Mouse (Mus musculus) limb, embryonic 10.5 days (tissue): ENCODE measurements at regions not wholly inside any gene's neighbourhood (a gene's known extent, or its start where the extent isn't known, plus 50 kb on each side); places are given as distances from the start of the nearest gene placed in this dataset.

Experiments
- DNase-seq: peaks from one replicate; pipeline ENCODE4 v3.0.0-alpha.2; 2017; ENCODE audit warnings: low spot score
- H3K27ac ChIP-seq: fragments of 300-500 bp; sonication (generic); 2 replicates; pipeline ENCODE4 v1.5.1; 2016; ENCODE audit warnings: mild to moderate bottlenecking
- H3K27me3 ChIP-seq: fragments of 300-500 bp; sonication (generic); 2 replicates; pipeline ENCODE4 v1.6.1; 2016; ENCODE audit warnings: low read depth, mild to moderate bottlenecking; ENCODE audit not compliant: poor library complexity, severe bottlenecking
- H3K36me3 ChIP-seq: fragments of 300-500 bp; sonication (generic); 2 replicates; pipeline ENCODE4 v1.6.1; 2016; ENCODE audit warnings: mild to moderate bottlenecking, moderate library complexity
- H3K4me1 ChIP-seq: fragments of 300-500 bp; sonication (generic); 2 replicates; pipeline ENCODE4 v1.6.1; 2016
- H3K4me3 ChIP-seq: fragments of 300-500 bp; sonication (generic); 2 replicates; pipeline ENCODE4 v1.5.1; 2016; ENCODE audit warnings: mild to moderate bottlenecking, moderate library complexity
- H3K9me3 ChIP-seq: fragments of 300-500 bp; sonication (generic); replicated peaks from 2 replicates; pipeline ENCODE4 v1.6.1; 2016; ENCODE audit warnings: mild to moderate bottlenecking
- WGBS: fragments of 180-500 bp; shearing (Covaris S2); methylation state at CpG from one replicate; pipeline ENCODE4 v1.1.7; 2016; 5-methylcytosine and 5-hydroxymethylcytosine counted together

DNA sequence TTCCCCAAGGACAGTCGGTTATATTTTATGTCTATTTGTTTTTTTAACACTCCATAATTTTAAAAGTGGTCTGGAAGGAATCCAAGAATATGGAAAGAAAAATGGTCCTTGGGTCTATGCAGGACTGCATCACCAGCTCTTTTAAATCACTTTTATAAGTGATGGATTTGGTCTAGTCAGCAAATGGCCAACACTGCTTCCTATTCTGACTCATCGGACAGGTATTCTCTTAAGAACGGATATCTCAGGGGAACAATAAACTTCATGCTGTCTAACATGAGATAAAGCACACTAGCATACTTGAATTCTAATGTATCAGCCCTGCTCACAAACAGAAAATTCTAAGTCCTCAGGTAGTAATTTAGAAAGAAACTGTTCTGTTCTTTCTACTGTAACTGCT lies 259.8 kb downstream of the Usp25 start:
- no peak overlapping the region for H3K4me3 ChIP-seq
- WGBS: 85% methylated on average over 3 of the region's 3 CpGs
- no peaks in the 10 kb centered on the region for H3K36me3 ChIP-seq
- DNase-seq: no peak
- H3K27me3 ChIP-seq: no peaks in the 10 kb centered on the region
- no peak overlapping the region for H3K27ac ChIP-seq
- no peaks in the 10 kb centered on the region for H3K9me3 ChIP-seq
- H3K4me1 ChIP-seq: peaks cover 10% of the 10 kb centered on the region

DNA sequence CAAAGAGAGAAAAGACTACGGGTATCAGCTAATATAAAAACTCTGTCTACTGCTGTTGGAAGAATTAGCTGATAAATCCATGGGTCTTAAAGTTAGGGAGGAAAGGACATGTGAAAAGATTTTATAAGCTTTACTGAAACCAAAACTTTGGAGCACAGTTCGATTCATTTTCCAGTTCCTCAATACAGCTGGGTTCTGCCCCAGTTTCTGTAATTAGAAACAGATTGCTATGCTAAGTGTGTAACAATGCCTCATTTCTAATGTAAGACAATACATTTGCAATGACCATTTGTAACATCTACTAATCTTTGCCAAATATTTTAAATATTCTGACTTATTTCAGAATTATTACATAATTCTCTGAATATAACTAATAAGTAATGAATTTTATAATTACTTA lies 255.4 kb downstream of the Usp25 start:
- Histone ChIP-seq H3K4me3 (no peak overlapping the region), H3K27me3 (no peaks in the 10 kb centered on the region), H3K4me1 (peaks cover 6% of the 10 kb centered on the region), H3K27ac (no peak overlapping the region), H3K9me3 (no peaks in the 10 kb centered on the region), H3K36me3 (no peaks in the 10 kb centered on the region)
- 63% methylated on average over 2 of the region's 2 CpGs for WGBS
- DNase-seq: no peak

- Histone ChIP-seq H3K27ac (no peak overlapping the region), H3K27me3 (no peaks in the 10 kb centered on the region), H3K4me3 (no peak overlapping the region), H3K4me1 (peaks cover 5% of the 10 kb centered on the region), H3K9me3 (no peaks in the 10 kb centered on the region), H3K36me3 (no peaks in the 10 kb centered on the region)
- DNase-seq: no peak
These were observed 254.2 kb downstream of the Usp25 start for GRCm38 (mm10) chr16:77267679-77268078.

GRCm38 (mm10) chr16:77252349-77252748 lies 238.8 kb downstream of the Usp25 start:
- Histone ChIP-seq H3K9me3 (no peaks in the 10 kb centered on the region), H3K36me3 (no peaks in the 10 kb centered on the region), H3K4me1 (no peaks in the 10 kb centered on the region), H3K27ac (no peak overlapping the region), H3K4me3 (no peak overlapping the region), H3K27me3 (no peaks in the 10 kb centered on the region)
- no peak for DNase-seq
- 73% methylated on average over 3 of the region's 3 CpGs for WGBS

GRCm38 (mm10) chr16:77251422-77251821 lies 237.9 kb downstream of the Usp25 start:
- no peak for DNase-seq
- 69% methylated on average over 3 of the region's 3 CpGs for WGBS
- no peaks in the 10 kb centered on the region for H3K27me3 ChIP-seq
- H3K27ac ChIP-seq: no peak overlapping the region
- no peak overlapping the region for H3K4me3 ChIP-seq
- no peaks in the 10 kb centered on the region for H3K36me3 ChIP-seq
- H3K9me3 ChIP-seq: no peaks in the 10 kb centered on the region
- H3K4me1 ChIP-seq: no peaks in the 10 kb centered on the region

GRCm38 (mm10) chr16:77240876-77241275 lies 227.4 kb downstream of the Usp25 start:
- no peak overlapping the region for H3K4me3 ChIP-seq
- H3K27me3 ChIP-seq: no peaks in the 10 kb centered on the region
- H3K9me3 ChIP-seq: no peaks in the 10 kb centered on the region
- peaks cover 30% of the 10 kb centered on the region for H3K4me1 ChIP-seq
- no peak for DNase-seq
- WGBS: 81% methylated on average over 6 of the region's 6 CpGs
- H3K36me3 ChIP-seq: no peaks in the 10 kb centered on the region
- H3K27ac ChIP-seq: no peak overlapping the region

DNA sequence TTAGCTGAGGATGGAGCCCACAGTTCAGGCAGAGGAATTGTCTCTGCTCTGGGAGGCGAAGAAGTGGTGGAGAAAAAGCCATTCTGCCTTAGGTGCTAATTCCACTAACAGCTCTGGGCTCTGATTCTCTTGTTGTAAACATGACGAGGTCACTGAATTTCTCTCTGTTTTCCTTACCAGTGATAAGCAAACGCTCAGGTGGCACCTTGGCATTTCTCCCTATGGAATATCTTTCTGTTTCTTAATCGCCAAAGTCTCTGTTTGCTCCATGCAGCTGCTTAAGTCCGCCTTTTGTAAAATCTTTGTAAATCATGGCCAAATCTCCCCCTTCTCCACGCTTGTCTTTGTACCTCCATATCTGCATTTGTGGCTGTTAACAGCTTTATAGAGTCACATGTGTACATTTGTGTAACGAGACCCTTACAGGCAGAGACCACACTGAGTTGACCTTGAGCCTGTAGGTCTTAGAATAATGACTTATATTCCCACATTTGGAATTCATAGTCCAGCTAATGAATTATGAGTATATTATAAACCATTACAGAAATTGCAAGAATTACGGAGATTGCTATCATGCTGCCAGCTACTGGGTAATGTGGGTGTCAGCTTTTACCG lies 225.8 kb downstream of the Usp25 start:
- DNase-seq: no peak
- Histone ChIP-seq H3K27ac (no peak overlapping the region), H3K4me3 (no peak overlapping the region), H3K4me1 (peaks cover 32% of the 10 kb centered on the region), H3K9me3 (no peaks in the 10 kb centered on the region), H3K27me3 (no peaks in the 10 kb centered on the region), H3K36me3 (no peaks in the 10 kb centered on the region)
- WGBS: 64% methylated on average over 9 of the region's 9 CpGs

DNA sequence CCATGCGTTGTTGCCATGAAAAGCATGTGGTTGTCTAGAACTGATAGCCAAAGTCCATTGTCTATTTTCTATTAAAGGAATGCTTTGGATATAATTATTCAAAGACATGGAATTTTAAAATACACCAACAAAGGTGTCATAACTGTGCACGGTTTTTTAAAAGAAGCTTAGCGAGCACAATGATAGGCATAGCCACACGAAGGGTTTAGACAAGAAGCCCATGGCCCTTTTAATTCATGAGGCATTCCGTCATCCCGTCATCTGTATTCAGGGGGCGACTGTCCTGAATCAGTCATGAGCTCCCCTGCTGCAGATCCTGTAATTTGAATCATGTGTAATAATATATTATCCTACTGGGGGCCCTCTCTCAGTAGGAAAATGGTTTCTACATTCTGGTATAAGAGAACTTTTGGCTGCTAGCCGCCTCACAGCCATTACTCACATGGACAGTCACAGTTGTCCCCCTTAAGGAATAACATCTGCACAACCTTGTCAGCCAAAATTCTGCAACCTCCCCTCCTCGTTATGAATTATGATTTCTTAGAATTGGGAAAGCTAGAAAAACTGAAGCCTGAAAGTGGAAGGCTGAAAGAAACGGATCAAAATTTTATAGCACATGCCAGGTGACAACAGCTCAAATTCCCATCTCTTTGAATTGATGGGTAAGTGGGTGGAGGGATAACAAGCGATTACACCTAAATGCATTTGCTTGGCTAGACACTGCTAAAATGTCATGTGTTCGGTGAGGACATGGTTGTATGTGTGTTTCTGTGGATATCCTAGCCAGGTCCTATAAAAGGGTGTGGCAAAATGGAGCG lies 225.1 kb downstream of the Usp25 start:
- Histone ChIP-seq H3K4me3 (no peak overlapping the region), H3K27me3 (no peaks in the 10 kb centered on the region), H3K4me1 (peaks cover 32% of the 10 kb centered on the region), H3K9me3 (no peaks in the 10 kb centered on the region), H3K36me3 (no peaks in the 10 kb centered on the region), H3K27ac (no peak overlapping the region)
- DNase-seq: no peak
- 70% methylated on average over 13 of the region's 13 CpGs for WGBS

GRCm38 (mm10) chr16:77237631-77238357 lies 224.3 kb downstream of the Usp25 start:
- Histone ChIP-seq H3K36me3 (no peaks in the 10 kb centered on the region), H3K4me1 (peaks cover 32% of the 10 kb centered on the region), H3K27me3 (no peaks in the 10 kb centered on the region), H3K27ac (no peak overlapping the region), H3K4me3 (no peak overlapping the region), H3K9me3 (no peaks in the 10 kb centered on the region)
- DNase-seq: no peak
- WGBS: 80% methylated on average over 7 of the region's 7 CpGs

DNA sequence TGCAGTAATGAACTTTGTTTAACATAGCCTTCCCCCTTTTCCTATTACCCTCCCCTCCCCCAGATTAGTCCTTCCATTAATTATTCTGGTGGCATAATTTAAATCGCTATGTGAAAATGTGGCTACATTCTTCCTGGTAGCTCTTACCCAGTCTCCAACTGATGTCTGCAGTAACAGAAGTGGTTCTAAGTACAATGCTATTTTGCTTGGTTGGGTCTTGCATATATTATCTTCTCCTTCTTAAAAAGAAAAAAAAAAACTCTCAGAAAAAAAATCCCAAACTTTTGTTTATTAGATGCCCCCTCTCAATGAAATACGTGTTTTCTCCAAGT lies 223.7 kb downstream of the Usp25 start:
- Histone ChIP-seq H3K27ac (no peak overlapping the region), H3K4me1 (peaks cover 32% of the 10 kb centered on the region), H3K27me3 (no peaks in the 10 kb centered on the region), H3K9me3 (no peaks in the 10 kb centered on the region), H3K36me3 (no peaks in the 10 kb centered on the region), H3K4me3 (no peak overlapping the region)
- WGBS: 90% methylated on average over 2 of the region's 2 CpGs
- no peak for DNase-seq

DNA sequence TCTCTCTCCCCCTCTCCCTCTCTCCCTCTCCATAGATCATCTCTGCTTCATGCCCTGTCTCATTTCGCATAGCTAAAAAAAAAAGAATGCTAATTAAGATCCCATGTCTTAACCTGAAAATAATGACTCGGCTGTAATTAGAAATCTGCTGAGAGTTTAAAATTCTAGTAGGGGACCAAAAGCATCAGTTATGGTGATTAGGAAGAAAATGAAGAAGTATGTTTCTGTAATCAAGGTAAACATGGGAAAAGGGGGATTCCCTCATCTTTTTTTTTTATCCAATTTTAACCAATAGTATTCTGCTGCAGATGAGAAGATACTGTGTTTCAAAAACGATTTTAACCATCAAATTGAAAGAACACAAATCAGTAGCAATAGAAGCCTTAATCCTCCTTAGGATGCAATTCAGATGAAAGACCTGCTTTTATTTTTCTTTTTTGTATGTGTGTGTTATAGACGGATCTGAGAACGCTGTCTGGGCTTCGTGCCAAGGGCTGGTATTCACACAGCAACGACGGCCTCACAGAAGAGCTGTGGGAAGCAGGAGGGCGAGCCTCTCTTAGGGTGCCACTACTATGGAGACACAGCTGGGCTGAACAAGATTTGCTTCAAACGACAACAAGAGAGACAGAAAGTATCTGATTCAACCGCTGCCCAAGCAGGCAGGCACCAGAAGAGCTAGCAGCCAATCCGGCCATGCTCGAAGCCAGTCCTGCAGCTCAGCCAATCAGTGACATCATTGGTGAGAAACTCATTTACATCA lies 223.2 kb downstream of the Usp25 start:
- H3K9me3 ChIP-seq: no peaks in the 10 kb centered on the region
- no peak overlapping the region for H3K4me3 ChIP-seq
- H3K27ac ChIP-seq: no peak overlapping the region
- no peaks in the 10 kb centered on the region for H3K27me3 ChIP-seq
- no peak for DNase-seq
- 73% methylated on average over 13 of the region's 13 CpGs for WGBS
- H3K4me1 ChIP-seq: peaks cover 32% of the 10 kb centered on the region
- H3K36me3 ChIP-seq: no peaks in the 10 kb centered on the region

DNA sequence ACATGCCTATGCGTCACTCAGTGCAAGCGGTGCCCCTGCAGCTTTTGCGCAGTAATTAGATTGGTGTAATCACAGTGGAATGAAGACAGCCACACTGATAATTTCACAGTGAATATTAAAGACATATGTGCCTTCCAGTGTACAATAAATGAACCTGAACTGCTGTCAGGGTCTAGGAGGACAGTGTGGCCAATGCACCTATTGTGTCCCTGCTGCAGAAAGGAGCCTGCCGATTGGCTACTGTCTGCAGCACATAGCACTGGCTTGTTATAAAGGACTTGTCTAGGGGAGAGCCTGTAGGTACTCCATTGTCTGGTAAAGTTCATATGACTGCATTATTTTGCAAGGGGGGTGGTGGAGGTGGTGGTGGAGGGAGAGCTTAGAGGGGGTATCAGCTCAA lies 222.5 kb downstream of the Usp25 start:
- Histone ChIP-seq H3K9me3 (no peaks in the 10 kb centered on the region), H3K4me3 (no peak overlapping the region), H3K4me1 (peaks cover 32% of the 10 kb centered on the region), H3K27ac (no peak overlapping the region), H3K36me3 (no peaks in the 10 kb centered on the region), H3K27me3 (no peaks in the 10 kb centered on the region)
- no peak for DNase-seq
- 87% methylated on average over 4 of the region's 4 CpGs for WGBS

- H3K27ac ChIP-seq: no peak overlapping the region
- no peaks in the 10 kb centered on the region for H3K36me3 ChIP-seq
- DNase-seq: no peak
- no peaks in the 10 kb centered on the region for H3K9me3 ChIP-seq
- WGBS: 92% methylated on average over 5 of the region's 5 CpGs
- no peaks in the 10 kb centered on the region for H3K27me3 ChIP-seq
- no peak overlapping the region for H3K4me3 ChIP-seq
- H3K4me1 ChIP-seq: peaks cover 32% of the 10 kb centered on the region
These were observed 221.9 kb downstream of the Usp25 start for GRCm38 (mm10) chr16:77235449-77235848.
